Mouse (Mus musculus) cerebellum, adult 2 months (tissue): ENCODE data around the gene Il34. TPM values are rescaled to one million over a fixed set of nuclear protein-coding genes. Genes with fewer than 3 reads are reported as not detected.

ENCODE experiments used
- DNase-seq, 2 experiments: peaks; one replicate each; pipeline ENCODE4 v3.0.0; 2021
- H3K27ac ChIP-seq: fragments of 200-500 bp; 2 replicates; pipeline ENCODE4 v1.5.1; 2012; ENCODE audit warnings: low read length, control low read depth, inconsistent platforms; ENCODE audit not compliant: insufficient read depth
- H3K27me3 ChIP-seq: fragments of 200-500 bp; 2 replicates; pipeline ENCODE4 v1.6.1; 2012; ENCODE audit warnings: inconsistent platforms, mild to moderate bottlenecking, low read length, moderate library complexity; ENCODE audit not compliant: control insufficient read depth, insufficient read depth
- H3K4me1 ChIP-seq: fragments of 200-500 bp; 2 replicates; pipeline ENCODE4 v1.6.1; 2011; ENCODE audit warnings: low read length; ENCODE audit not compliant: control insufficient read depth, insufficient read depth
- H3K4me3 ChIP-seq: fragments of 200-500 bp; replicated peaks from 2 replicates; pipeline ENCODE3; 2011; ENCODE audit warnings: mild to moderate bottlenecking, low read depth, low read length, control low read depth; ENCODE audit not compliant: insufficient read depth
- CTCF ChIP-seq: fragments of 200-500 bp; IDR thresholded peaks from 2 replicates; pipeline ENCODE4 v1.5.1; 2011; ENCODE audit warnings: low read depth, mild to moderate bottlenecking, control low read depth, low read length, moderate library complexity, borderline replicate concordance; ENCODE audit not compliant: insufficient read depth
- POLR2A ChIP-seq: fragments of 200-500 bp; IDR thresholded peaks from 2 replicates; pipeline ENCODE4 v1.6.1; 2011; ENCODE audit warnings: low read length, control low read depth, borderline replicate concordance; ENCODE audit not compliant: insufficient read depth
- WGBS: fragments of 180-500 bp; shearing (Covaris S2); methylation state at CpG from one replicate; pipeline ENCODE4 v1.1.7; 2018; 5-methylcytosine and 5-hydroxymethylcytosine counted together
- polyA plus RNA-seq: library from polyadenylated mRNA; depleted of rRNA; stranded (reverse); fragments of >200 nt; gene quantifications from 2 replicates; pipeline ENCODE4 v1.2.3, GENCODE M21; 2012; rRNA removed

Il34 gene
- polyA plus RNA-seq: 15.8 and 21.1 TPM in 2 replicates

- no peaks in the 10 kb centered on the region for H3K4me1 ChIP-seq
- H3K4me3 ChIP-seq: no peak within 1 kb of the TSS
- H3K27me3 ChIP-seq: no peaks in the 10 kb centered on the region
- 37% methylated on average over 12 of the region's 12 CpGs for WGBS
- H3K27ac ChIP-seq: 0 out of 2 replicates have a peak within 1 kb of the TSS, but pooled peaks have one; percentile 13
- no peak for TF ChIP-seq POLR2A
- TF ChIP-seq CTCF: no peak
- no peak for DNase-seq
Observed at GRCm38 (mm10) chr8:110805669-110806068, at the start of gene Il34. Gene Il34 (minus strand): TSS chr8:110805924.

DNA sequence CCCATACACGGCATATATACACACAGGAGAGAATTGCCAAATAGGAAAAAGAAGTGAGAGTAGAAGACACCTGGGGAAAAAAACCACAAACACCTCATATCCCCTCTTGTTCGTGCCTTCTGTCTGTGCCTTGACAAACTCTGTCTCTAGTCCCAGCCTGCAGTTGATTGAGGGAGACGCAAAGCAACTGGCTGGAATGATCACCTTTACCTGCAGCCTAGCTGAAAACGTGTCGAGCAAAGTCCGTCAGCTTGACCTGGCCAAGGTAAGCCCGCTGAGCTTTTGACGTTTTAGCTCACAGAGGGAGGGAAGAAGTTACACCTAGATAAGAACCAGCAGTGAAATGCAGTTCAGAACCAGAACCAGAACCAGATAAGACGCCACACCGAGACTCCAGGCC, 45.5 kb upstream of the Il34 start:
- WGBS: 95% methylated on average over 10 of the region's 10 CpGs
- H3K4me1 ChIP-seq: no peaks in the 10 kb centered on the region
- H3K4me3 ChIP-seq: no peak overlapping the region
- DNase-seq: no peak
- no peak for TF ChIP-seq POLR2A
- TF ChIP-seq CTCF: no peak
- H3K27ac ChIP-seq: no peak overlapping the region
- H3K27me3 ChIP-seq: no peaks in the 10 kb centered on the region

- Histone ChIP-seq H3K4me3 (peak overlapping the region; percentile 8), H3K4me1 (peaks cover 3% of the 10 kb centered on the region; the same call in 1 of the 2 replicates), H3K27ac (no peak overlapping the region), H3K27me3 (no peaks in the 10 kb centered on the region)
- no peak for TF ChIP-seq POLR2A
- TF ChIP-seq CTCF: no peak
- peak in 1 of 2 experiments; percentile 6 for DNase-seq
- WGBS: 55% methylated on average over 14 of the region's 14 CpGs
Observed at GRCm38 (mm10) chr8:110847645-110848495, 42.1 kb upstream of the Il34 start.

DNA sequence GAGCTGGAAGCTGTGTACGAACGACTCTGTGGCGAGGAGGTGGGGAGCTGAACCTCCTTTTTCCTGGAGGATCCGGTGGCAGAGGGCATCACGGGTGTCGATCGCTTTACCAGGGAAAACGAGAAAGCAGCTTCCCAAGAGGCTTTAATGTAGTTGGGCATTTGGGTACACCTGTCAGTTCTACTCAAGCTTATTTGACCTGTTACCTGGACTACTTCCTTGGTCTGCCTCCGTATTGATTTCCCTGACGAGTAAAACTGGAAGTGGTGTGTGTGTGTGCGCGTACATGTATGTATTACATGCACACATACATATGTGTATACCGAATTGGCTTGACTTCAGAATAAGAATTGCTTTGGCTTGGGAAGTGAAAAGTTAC, 41.4 kb upstream of the Il34 start:
- DNase-seq: no peak
- peak overlapping the region; percentile 98 for H3K4me3 ChIP-seq
- H3K27me3 ChIP-seq: no peaks in the 10 kb centered on the region
- WGBS: under 1% methylated on average over 13 of the region's 13 CpGs
- TF ChIP-seq POLR2A (no peak), CTCF (no peak; the same call in 1 of the 2 replicates)
- H3K27ac ChIP-seq: peak overlapping the region; percentile 92
- peaks cover 3% of the 10 kb centered on the region; the same call in 1 of the 2 replicates for H3K4me1 ChIP-seq

DNA sequence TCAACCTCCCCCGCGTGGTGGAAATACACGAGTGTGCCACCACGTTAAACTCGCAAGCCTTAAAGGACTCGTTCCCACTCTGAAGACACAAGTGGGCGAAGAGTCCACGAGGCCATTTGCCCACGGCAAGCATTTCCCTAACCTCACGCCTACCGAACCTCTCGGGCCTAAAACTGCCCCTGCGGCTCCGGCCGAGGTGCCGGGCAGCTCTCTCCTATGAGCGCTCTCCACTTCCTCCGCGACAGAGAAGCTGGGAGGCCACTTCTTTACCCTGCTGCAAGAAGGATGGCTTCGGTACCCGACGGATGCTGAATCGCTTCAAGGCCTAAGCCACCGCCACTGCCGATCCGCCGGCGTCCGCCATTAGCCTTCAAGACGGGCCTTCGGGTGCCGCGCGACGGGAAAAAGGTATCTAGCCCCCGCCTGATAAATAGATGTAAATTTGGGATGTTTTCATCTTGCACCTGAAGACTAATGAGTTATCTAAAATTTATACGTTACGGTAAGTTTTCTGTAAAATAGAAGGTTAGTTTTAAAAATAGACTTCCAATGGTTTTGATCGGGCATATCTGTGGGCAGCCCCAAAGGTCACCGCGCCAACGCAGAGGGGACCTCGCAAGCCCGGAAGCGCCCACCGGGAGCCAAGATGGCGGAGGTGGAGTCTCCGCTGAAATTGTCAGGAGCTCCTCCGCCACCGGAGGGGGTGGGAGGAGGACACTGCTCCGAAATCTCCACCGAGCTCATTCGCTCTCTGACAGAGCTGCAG, 40.9 kb upstream of the Il34 start, which contains the start of the genes Cog4 and Sf3b3:
Gene Cog4, plus strand, starts transcription at position 196 of the 766 bp plus-strand sequence.
Gene Sf3b3, minus strand, starts transcription at position 383 of the 766 bp plus-strand sequence.
- H3K27ac ChIP-seq: peak within 1 kb of the TSS; percentile 92
- peak within 1 kb of the TSS; percentile 98 for H3K4me3 ChIP-seq
- peak; percentile 89 to 90 for DNase-seq
- peaks cover 3% of the 10 kb centered on the region; the same call in 1 of the 2 replicates for H3K4me1 ChIP-seq
- under 1% methylated on average over 53 of the region's 53 CpGs for WGBS
- TF ChIP-seq CTCF (0 out of 2 replicates have a peak, but pooled peaks have one; percentile 15), POLR2A (peak; percentile 91)
- H3K27me3 ChIP-seq: no peaks in the 10 kb centered on the region

DNA sequence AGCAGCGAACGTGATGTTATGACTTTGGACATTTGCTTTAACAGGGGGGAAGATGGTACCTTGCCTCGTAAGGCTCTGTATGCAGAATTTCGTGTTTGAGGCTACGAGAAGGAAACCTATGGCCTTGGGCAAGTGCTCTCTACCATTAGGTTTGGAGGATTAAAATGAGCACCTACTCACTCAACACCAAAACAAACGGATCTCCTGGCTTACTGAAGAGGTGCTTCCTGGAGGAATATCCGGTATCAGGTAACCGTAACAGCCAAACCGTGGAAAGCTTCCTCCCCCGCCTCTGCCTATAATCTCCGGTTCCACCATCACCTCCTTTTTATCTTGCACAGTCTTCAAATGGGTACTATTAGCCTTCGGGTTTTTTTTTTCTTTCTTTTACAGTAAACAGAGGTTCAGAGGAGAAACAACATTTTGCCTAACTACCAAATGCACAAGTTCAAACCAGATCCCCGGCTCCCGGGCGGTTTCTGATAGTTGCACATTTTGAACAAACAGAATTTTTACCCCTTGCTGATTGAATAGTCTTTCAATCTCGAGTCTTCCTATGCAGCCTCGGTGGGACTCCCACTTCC, 40.2 kb upstream of the Il34 start:
- TF ChIP-seq POLR2A: no peak
- TF ChIP-seq CTCF: no peak
- H3K4me3 ChIP-seq: peak overlapping the region; percentile 98
- no peaks in the 10 kb centered on the region for H3K27me3 ChIP-seq
- H3K27ac ChIP-seq: 0 out of 2 replicates have a peak overlapping the region, but pooled peaks have one; percentile 92
- no peak for DNase-seq
- peaks cover 3% of the 10 kb centered on the region; the same call in 1 of the 2 replicates for H3K4me1 ChIP-seq
- 3% methylated on average over 17 of the region's 17 CpGs for WGBS

DNA sequence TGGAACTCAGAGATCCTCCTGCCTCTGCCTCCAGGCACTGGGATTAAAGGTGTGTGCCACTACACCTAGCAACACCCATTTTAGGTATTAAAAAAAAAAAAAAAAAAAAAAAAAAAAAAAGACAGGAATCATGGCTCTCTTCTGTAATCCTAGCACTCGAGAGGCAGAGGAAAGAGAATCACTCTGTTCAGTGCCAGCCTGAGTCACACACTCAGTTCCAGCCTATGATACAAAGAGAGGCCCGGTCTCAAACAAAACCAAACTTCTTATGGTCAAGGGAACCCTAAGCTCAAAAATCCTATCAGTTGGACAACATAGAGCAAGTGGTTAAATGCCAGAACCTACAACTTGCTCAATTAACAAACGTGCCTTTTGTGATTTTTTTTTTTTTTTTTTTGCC, 39.2 kb upstream of the Il34 start:
- no peaks in the 10 kb centered on the region for H3K27me3 ChIP-seq
- H3K4me1 ChIP-seq: peaks cover 3% of the 10 kb centered on the region; the same call in 1 of the 2 replicates
- TF ChIP-seq POLR2A (no peak), CTCF (no peak)
- no peak for DNase-seq
- 64% methylated on average over 3 of the region's 3 CpGs for WGBS
- H3K27ac ChIP-seq: no peak overlapping the region
- no peak overlapping the region for H3K4me3 ChIP-seq
